ENCODE assay signal across 7 mouse cellular contexts in the genomic region with DNA sequence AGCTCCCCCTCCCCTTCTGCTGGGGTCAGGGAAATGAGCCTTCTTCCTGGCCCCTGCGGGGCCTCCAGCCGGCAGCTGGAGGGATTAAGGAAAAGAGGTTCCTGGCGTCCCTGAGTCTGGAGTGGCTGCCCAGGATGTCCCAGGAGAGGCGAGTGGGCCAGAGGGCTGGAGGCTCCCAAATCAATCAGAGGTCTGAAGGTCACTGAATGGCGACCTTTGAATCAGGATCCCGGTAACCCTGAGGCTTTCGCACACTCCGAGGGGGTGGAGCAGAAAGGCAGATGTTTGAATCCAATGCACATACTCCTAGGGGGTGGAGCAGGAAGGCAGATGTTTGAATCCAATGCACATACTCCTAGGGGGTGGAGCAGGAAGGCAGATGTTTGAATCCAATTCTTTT. TPM values are rescaled to one million over a fixed set of nuclear protein-coding genes. Genes with fewer than 3 reads are reported as not detected.
DNase-seq lines count a peak whose midpoint lies in the region; ATAC-seq and TF ChIP-seq lines count a peak whose summit lies in the region.

No protein-coding gene starts in this region.

- H3K4me2 ChIP-seq in embryonic facial prominence, embryonic 12.5 days (replicated peaks): peak overlapping the region; percentile 17; the same call in 1 of the 2 replicates
- no peak overlapping the region; the same call in 1 of the 2 replicates for H3K4me2 ChIP-seq in hindbrain, embryonic 12.5 days (replicated peaks)
- H3K4me2 ChIP-seq in limb, embryonic 14.5 days (replicated peaks; ENCODE audit: low read depth, low read length, severe bottlenecking): no peak overlapping the region

- H3K9ac ChIP-seq in embryonic facial prominence, embryonic 12.5 days: no peak overlapping the region
- H3K9ac ChIP-seq in hindbrain, embryonic 12.5 days: no peak overlapping the region
- H3K9ac ChIP-seq in limb, embryonic 14.5 days (ENCODE audit: low read depth, low read length, severe bottlenecking): no peak overlapping the region

- peaks cover 21% of the 10 kb centered on the region for H3K4me1 ChIP-seq in embryonic facial prominence, embryonic 12.5 days
- peaks cover 9% of the 10 kb centered on the region for H3K4me1 ChIP-seq in hindbrain, embryonic 12.5 days
- peaks cover 16% of the 10 kb centered on the region for H3K4me1 ChIP-seq in limb, embryonic 14.5 days (ENCODE audit: control insufficient read depth, insufficient read depth, low read length)

- H3K27me3 ChIP-seq in embryonic facial prominence, embryonic 12.5 days: no peaks in the 10 kb centered on the region
- no peaks in the 10 kb centered on the region for H3K27me3 ChIP-seq in hindbrain, embryonic 12.5 days
- H3K27me3 ChIP-seq in limb, embryonic 14.5 days (ENCODE audit: control insufficient read depth, insufficient read depth, low read length): no peaks in the 10 kb centered on the region

- WGBS in embryonic facial prominence, embryonic 12.5 days: 0% methylated on average over 8 of the region's 8 CpGs
- 2% methylated on average over 8 of the region's 8 CpGs for WGBS in hindbrain, embryonic 12.5 days
- WGBS in limb, embryonic 14.5 days: 2% methylated on average over 8 of the region's 8 CpGs

- ATAC-seq in embryonic facial prominence, embryonic 12.5 days (ENCODE audit: insufficient number of reproducible peaks, insufficient read depth, low FRiP score, low TSS enrichment): peak; percentile 86; the same call in 1 of the 2 replicates
- peak; percentile 50; the same call in 1 of the 2 replicates for ATAC-seq in hindbrain, embryonic 12.5 days (ENCODE audit: low FRiP score)
- ATAC-seq in limb, embryonic 14.5 days (ENCODE audit: low FRiP score, low read depth): peak; percentile 83

- H3K4me3 ChIP-seq in embryonic facial prominence, embryonic 12.5 days: no peak overlapping the region
- no peak overlapping the region for H3K4me3 ChIP-seq in hindbrain, embryonic 12.5 days
- no peak overlapping the region for H3K4me3 ChIP-seq in limb, embryonic 14.5 days (replicated peaks; ENCODE audit: low read length)

- no peak for TF ChIP-seq POLR2A in limb, embryonic 14.5 days (IDR thresholded peaks at IDR 0.05; ENCODE audit: borderline replicate concordance, extremely low read depth, insufficient read depth, insufficient read length)

- no peaks in the 10 kb centered on the region for H3K9me3 ChIP-seq in embryonic facial prominence, embryonic 12.5 days
- H3K9me3 ChIP-seq in hindbrain, embryonic 12.5 days (replicated peaks): no peaks in the 10 kb centered on the region
- H3K9me3 ChIP-seq in limb, embryonic 14.5 days (ENCODE audit: control insufficient read depth, low read length): no peaks in the 10 kb centered on the region

- peak overlapping the region; percentile 87 for H3K27ac ChIP-seq in embryonic facial prominence, embryonic 12.5 days
- peak overlapping the region; percentile 2; the same call in 1 of the 2 replicates for H3K27ac ChIP-seq in hindbrain, embryonic 12.5 days
- H3K27ac ChIP-seq in limb, embryonic 14.5 days (replicated peaks; ENCODE audit: low read depth, low read length): peak overlapping the region; percentile 70

- no peaks in the 10 kb centered on the region for H3K36me3 ChIP-seq in embryonic facial prominence, embryonic 12.5 days
- H3K36me3 ChIP-seq in hindbrain, embryonic 12.5 days: 0 out of 2 replicates have a peak, but pooled peaks cover 4% of the 10 kb centered on the region
- peaks cover 5% of the 10 kb centered on the region; the same call in 1 of the 2 replicates for H3K36me3 ChIP-seq in limb, embryonic 14.5 days (ENCODE audit: control insufficient read depth, insufficient read depth, low read length)

- peak; percentile 61 for DNase-seq in adrenal gland, postnatal 14 days
- DNase-seq in limb, embryonic 14.5 days (ENCODE audit: low spot score): peak; percentile 57
- DNase-seq in yolk sac, embryonic 10.5 days (ENCODE audit: low spot score): peak; percentile 86
- DNase-seq in cerebellum, adult 9-11 months: no peak
- no peak for DNase-seq in thymus, adult 18-20 months

RNA-seq across cellular contexts. Expression of gene Usp29, which starts 39.9 kb away (rescaled TPM):
- total RNA-seq in adrenal gland, postnatal 14 days (2021): 2.3 and 2.7 TPM in 2 replicates
- polyA plus RNA-seq in embryonic facial prominence, embryonic 12.5 days (2016; fragmentation: Nextera tagmentation; extraction: Ambion mirVana): 16.2 and 19.2 TPM in 2 replicates
- 20.3 and 22.8 TPM in 2 replicates for polyA plus RNA-seq in hindbrain, embryonic 12.5 days (2016; fragmentation: Nextera tagmentation; extraction: Ambion mirVana)
- 20.7 and 27.2 TPM in 2 replicates for polyA plus RNA-seq in limb, embryonic 14.5 days (2012; rRNA removed)
- polyA plus RNA-seq in limb, embryonic 14.5 days (2014; fragmentation: Nextera tagmentation; extraction: Ambion mirVana): 10.7 and 11.9 TPM in 2 replicates

RNA-seq across cellular contexts. Expression of gene Peg3, which starts 40.1 kb away (rescaled TPM):
- 62.7 and 74.1 TPM in 2 replicates for total RNA-seq in adrenal gland, postnatal 14 days (2021)
- polyA plus RNA-seq in embryonic facial prominence, embryonic 12.5 days (2016; fragmentation: Nextera tagmentation; extraction: Ambion mirVana): 264 and 269 TPM in 2 replicates
- 175 and 205 TPM in 2 replicates for polyA plus RNA-seq in hindbrain, embryonic 12.5 days (2016; fragmentation: Nextera tagmentation; extraction: Ambion mirVana)
- polyA plus RNA-seq in limb, embryonic 14.5 days (2012; rRNA removed): 160 and 178 TPM in 2 replicates
- polyA plus RNA-seq in limb, embryonic 14.5 days (2014; fragmentation: Nextera tagmentation; extraction: Ambion mirVana): 244 and 268 TPM in 2 replicates

Comparison
In these comparisons a context has a peak if more than half of its experiments do, and no peak if none do; other contexts are left out.
1. DNase-seq: peak in adrenal gland, postnatal 14 days (single experiment), limb, embryonic 14.5 days (single experiment) and yolk sac, embryonic 10.5 days (single experiment); none in cerebellum, adult 9-11 months (single experiment) and thymus, adult 18-20 months (0 of 2).
2. H3K27ac ChIP-seq: peak in every context shown above with its lines; median percentile 87 in embryonic facial prominence, embryonic 12.5 days; 70 in limb, embryonic 14.5 days; 2 in hindbrain, embryonic 12.5 days.
3. Peak in every context shown above with its lines, with median percentiles within 50 percentile points of each other: ATAC-seq.